Mouse (Mus musculus) retina, postnatal 1 day (tissue): ENCODE results near the gene Stard3.

Experiments
- DNase-seq: peaks from one replicate; pipeline ENCODE4 v3.0.0-alpha.2; 2012

Stard3 gene

DNA sequence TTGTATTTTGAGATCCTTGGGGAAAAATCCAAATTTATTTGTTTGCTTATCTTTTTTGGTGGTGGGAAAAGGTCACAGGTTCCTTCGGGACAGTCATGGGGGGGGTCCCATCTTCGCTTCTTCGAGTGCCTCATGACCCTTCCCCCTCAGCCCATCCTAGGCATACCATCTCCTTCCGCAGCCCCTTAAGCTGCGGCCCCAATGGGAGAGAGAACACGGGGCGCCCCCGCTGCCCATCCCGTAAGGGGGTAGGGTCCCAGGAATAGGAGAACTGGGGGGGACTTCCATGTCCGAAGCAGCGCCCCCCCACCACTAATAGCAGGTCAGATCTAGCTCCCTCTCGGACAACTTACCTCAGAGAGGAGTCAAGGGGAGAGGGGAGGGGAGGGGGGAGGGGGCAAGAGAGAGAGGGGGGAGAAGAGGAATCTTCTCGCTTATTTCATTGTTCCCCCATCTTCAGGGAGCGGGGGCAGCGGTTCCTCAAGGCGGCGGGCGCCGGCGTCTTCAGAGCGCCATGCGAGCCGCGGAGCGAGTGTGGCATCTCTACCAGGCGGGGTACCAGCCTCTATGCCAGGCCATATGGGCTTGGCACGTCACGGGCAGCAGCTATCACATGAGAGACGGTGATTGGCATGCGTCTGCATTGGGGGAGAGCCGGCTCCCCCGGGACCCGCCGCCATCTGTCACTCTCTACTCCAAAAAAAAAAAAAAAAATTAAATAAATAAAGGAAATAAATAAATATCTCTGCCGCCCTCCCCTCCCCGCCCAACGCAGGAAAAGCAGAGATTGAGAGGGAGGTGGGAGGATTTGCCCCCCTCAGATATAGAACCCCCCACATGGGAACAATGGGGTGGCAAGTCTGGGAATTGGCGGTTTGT, 28.8 kb upstream of the Stard3 start, which contains the start of gene Neurod2:
Neurod2 (minus strand) TSS at position 568 of the 879 bp plus-strand sequence.
- DNase-seq: peak; percentile 76

DNA sequence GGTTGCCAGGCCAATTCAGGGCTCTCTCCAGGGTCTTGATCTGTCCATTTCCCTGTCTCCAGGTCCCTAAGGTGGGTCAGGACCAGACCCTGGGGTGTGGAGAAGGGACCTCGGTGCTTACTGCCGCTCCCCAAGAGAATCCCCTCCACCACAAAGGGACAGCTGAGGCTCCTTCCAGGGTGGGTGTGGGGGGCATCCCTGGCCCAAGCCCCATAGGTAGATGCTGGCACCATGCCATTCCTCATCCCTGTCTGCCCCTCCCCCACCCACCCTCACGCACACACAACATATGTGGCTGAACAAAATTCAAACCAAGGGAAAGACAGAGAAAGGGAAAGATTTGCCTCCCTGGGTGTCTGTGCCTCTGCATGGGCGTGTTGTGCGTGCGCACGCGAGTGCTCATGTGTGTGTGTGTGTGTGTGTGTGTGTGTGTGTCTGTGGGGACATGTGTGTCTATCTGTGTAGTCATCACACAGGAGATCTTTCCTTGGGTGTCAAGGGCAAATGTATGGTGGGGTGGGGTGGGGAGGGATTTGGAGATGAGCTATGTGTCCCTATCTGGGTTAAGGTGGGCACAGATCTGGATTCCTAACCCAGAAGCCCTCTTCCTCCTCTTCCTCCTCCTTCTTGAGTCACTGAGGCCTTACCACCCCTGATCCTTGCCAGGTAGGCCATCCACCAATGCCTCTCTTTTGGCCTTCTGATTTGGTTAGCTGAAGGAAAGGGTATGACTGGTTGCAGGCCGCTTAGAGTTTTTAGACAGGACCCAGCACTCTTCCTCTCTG, 28.0 kb upstream of the Stard3 start:
- no peak for DNase-seq

DNA sequence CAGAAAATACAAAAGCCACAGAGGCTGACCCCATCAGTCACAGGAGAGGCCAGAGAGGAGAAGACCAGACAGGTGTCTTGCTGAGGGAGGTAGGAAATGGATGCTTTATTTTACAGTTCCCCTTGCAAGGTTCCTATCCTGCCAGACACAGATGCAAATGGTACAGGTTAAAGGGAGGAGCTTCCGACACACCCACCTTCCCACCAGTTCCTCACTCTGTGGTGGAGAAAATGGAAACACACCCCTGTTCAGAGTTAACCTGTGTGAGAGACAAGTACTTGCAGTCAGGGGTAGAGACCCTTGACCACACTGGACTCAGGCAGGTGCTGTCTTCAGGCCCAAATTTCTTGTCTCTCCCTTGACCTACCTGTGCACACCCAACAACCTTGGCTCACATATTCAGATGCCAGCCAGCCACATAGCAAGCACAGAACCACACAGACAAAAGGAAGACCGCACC, 27.4 kb upstream of the Stard3 start:
- DNase-seq: no peak

GRCm38 (mm10) chr11:98331401-98331800, 26.8 kb upstream of the Stard3 start:
- DNase-seq: no peak

DNA sequence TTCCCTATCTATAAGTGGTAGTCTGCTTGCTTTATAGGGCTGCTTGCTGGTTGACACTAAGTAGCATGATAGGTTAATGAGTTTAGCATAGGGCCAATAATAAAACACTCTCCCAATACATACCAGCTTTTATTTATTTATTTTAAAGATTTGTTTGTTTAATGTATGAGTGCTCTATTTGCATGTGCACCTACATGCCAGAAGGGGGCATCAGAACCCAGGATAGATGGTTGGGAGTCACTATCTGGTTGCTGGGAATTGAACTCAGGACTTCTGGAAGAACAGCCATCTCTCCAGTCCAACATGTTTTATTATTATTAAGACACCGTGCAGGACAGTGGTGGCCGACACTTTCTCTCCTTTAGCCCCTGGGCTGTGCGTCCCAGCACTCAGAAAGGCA, 26.0 kb upstream of the Stard3 start:
- DNase-seq: no peak

GRCm38 (mm10) chr11:98332841-98333240, 25.3 kb upstream of the Stard3 start:
- no peak for DNase-seq

- peak; percentile 44 for DNase-seq
Measured at GRCm38 (mm10) chr11:98333263-98333696, 24.9 kb upstream of the Stard3 start.

- DNase-seq: peak; percentile 69
Measured at GRCm38 (mm10) chr11:98333981-98334741, 24.0 kb upstream of the Stard3 start.

- no peak for DNase-seq
Measured at GRCm38 (mm10) chr11:98335250-98335649, 22.9 kb upstream of the Stard3 start.

- DNase-seq: no peak
Measured at GRCm38 (mm10) chr11:98336245-98337107, 21.7 kb upstream of the Stard3 start.

GRCm38 (mm10) chr11:98338507-98338961, 19.6 kb upstream of the Stard3 start:
- peak; percentile 91 for DNase-seq

DNA sequence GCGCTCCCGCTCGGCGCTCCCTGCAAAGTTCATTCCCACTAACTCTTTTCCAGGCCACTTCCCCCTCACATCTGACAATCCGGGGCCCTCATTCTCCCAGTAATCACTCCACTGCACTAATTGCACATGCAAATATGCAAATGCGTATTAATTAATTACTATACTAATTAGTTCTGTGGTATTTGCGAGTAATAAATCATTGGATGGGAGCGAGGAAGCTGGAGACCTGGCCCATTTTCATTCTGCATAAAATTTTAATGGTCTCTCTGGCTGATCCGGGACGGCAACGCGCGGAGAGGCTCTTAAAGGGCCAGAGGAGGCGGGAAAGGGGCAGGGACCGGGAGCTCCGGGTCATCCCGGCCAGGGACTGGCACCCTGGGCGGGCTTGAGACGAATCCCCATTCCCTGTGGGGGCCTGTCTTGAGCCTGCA, 19.1 kb upstream of the Stard3 start:
- DNase-seq: peak; percentile 95

- DNase-seq: peak; percentile 52
Measured at GRCm38 (mm10) chr11:98339679-98340287, 18.4 kb upstream of the Stard3 start.

GRCm38 (mm10) chr11:98340597-98340996, 17.6 kb upstream of the Stard3 start:
- DNase-seq: no peak

- DNase-seq: no peak
Measured at GRCm38 (mm10) chr11:98341174-98341573, 17.0 kb upstream of the Stard3 start.

DNA sequence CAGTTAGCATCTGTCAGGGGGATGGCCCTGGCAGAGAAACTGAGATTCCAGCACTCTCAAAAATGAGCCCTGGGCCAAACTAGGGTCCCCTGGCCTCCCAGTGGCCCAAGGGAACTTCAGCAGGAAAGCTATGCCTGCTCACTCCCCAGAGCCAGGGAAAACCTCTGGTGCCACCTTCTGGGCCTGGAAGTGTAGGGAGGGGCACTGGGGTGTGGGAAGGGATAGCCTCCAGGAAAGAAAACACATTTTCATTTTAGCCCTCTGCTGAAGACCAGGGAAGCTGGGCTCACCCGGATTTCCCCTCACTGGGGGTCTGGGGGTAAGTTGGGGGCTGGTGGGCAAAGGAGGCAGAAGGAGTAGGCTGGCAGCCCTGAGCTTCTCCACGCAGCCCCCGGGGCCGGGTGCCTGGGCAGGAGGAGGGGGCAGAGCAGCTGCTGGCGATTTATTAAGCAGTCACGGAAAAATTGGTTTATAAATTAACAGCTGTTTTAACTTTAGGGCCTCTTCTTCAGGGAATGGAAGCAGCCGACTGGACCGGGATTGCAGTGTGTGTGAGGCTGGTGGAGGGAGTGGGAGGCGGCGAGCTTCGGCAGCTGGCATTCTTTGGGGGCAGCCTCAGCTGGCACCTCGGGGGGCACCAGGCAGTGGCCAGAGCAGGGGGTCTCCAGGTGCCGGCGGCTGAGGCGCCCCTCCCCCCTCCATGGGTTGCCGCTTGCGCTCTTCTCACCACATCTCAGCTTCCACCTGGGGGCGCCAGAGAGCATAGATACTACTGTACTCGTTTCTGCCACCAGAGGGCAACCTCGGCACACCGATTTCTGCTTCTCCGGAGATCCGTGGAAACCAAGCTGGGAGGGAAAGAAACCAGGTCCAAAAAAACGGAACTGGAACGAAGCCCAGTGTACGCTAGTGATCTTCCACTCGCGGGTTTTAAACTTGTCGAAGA, 15.9 kb upstream of the Stard3 start:
- DNase-seq: peak; percentile 92

DNA sequence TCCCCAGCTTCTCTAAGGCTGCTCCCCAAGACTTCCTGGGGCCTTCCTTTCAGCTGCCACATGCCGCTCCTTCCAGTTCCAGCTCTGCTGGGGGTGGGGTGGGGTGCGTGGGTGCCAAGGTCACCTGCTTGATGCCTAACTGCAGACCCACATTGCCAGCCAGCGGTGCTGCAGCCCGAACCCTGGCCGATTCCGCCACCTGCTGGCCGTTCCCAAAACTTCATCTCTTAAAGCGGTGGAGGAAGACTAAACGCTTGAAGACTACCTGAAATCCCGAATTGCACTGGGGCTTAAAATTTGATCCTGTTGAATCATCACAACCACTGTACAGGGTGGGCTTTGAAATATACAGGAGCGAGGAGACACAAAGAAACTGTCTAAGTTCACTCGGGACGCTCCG, 12.9 kb upstream of the Stard3 start:
- DNase-seq: peak; percentile 83

GRCm38 (mm10) chr11:98346168-98346567, 12.0 kb upstream of the Stard3 start:
- DNase-seq: no peak

DNA sequence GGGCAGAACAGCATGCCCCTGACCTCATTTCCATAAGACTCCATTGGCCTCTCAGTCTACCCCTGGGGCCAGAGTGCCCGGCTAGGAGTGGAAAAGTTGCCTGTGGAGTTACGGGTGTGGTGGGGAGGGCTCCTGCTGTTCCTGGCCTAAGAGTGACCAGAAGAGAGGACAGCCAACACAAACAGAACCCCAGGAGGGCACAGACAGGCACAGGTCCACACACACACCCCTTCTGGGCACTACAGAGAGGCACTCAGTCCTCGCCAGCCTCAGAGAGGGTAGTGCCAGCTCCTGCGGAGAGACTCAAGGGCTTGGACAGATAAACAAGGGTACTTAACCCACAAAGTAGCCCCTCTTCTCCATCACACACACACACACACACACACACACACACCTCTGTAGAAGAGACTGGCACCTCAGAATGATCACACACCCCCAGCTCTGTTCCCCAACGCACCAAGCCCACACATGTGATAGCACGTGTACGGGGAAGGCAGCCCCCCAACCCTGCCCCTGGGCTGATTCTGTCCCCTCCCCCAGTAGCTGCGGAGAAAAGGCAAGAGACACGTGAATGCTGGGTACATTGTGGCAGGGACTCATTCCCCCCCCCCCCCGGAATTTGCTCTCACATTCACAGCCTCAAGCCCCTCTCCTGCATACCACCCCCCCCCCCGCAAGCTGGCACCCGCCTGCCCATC, 10.6 kb upstream of the Stard3 start:
- DNase-seq: no peak
